Mouse (Mus musculus) cerebellum, adult 2 months (tissue): ENCODE measurements around the gene Fbxo17. TPM values are rescaled to one million over a fixed set of nuclear protein-coding genes. Genes with fewer than 3 reads are reported as not detected.
"Not testable (repeated sequence)": the region's sequence is repeated elsewhere in the genome, so short reads cannot be mapped to it uniquely, and the experiment has no call there.

Experiments used
- DNase-seq, 2 experiments: peaks; one replicate each; pipeline ENCODE4 v3.0.0; 2021
- H3K27ac ChIP-seq: fragments of 200-500 bp; 2 replicates; pipeline ENCODE4 v1.5.1; 2012; ENCODE audit warnings: low read length, control low read depth, inconsistent platforms; ENCODE audit not compliant: insufficient read depth
- H3K27me3 ChIP-seq: fragments of 200-500 bp; 2 replicates; pipeline ENCODE4 v1.6.1; 2012; ENCODE audit warnings: inconsistent platforms, mild to moderate bottlenecking, low read length, moderate library complexity; ENCODE audit not compliant: control insufficient read depth, insufficient read depth
- H3K4me1 ChIP-seq: fragments of 200-500 bp; 2 replicates; pipeline ENCODE4 v1.6.1; 2011; ENCODE audit warnings: low read length; ENCODE audit not compliant: control insufficient read depth, insufficient read depth
- H3K4me3 ChIP-seq: fragments of 200-500 bp; replicated peaks from 2 replicates; pipeline ENCODE3; 2011; ENCODE audit warnings: mild to moderate bottlenecking, low read depth, low read length, control low read depth; ENCODE audit not compliant: insufficient read depth
- CTCF ChIP-seq: fragments of 200-500 bp; IDR thresholded peaks from 2 replicates; pipeline ENCODE4 v1.5.1; 2011; ENCODE audit warnings: low read depth, mild to moderate bottlenecking, control low read depth, low read length, moderate library complexity, borderline replicate concordance; ENCODE audit not compliant: insufficient read depth
- POLR2A ChIP-seq: fragments of 200-500 bp; IDR thresholded peaks from 2 replicates; pipeline ENCODE4 v1.6.1; 2011; ENCODE audit warnings: low read length, control low read depth, borderline replicate concordance; ENCODE audit not compliant: insufficient read depth
- WGBS: fragments of 180-500 bp; shearing (Covaris S2); methylation state at CpG from one replicate; pipeline ENCODE4 v1.1.7; 2018; 5-methylcytosine and 5-hydroxymethylcytosine counted together
- polyA plus RNA-seq: library from polyadenylated mRNA; depleted of rRNA; stranded (reverse); fragments of >200 nt; gene quantifications from 2 replicates; pipeline ENCODE4 v1.2.3, GENCODE M21; 2012

The Fbxo17 gene
- polyA plus RNA-seq, 1 experiment, result 6.7 TPM

DNA sequence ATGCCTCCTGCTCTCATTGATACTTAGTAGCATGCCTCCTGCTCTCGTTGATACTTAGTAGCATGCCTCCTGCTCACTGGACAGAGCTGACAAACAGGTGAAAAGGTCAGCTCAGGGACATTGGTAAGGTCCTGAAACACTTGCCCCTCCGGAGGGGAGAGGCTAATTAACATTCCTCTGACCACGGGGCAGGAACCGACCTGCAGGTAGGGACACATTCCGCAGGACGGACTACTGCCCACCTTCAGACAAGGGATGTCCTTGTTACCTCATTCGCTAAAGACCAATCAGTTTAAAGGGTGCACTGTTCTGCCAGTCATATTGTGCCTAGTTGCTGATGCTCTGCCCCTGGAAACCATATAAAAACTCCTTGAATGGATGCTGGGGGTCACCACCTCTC is 25.5 kb upstream of the Fbxo17 start:
- 79% methylated on average over 7 of the region's 7 CpGs for WGBS
- no peak overlapping the region for H3K27ac ChIP-seq
- no peaks in the 10 kb centered on the region for H3K27me3 ChIP-seq
- H3K4me1 ChIP-seq, result no peaks in the 10 kb centered on the region
- DNase-seq, result no peak
- TF ChIP-seq CTCF, result no peak
- no peak for TF ChIP-seq POLR2A
- H3K4me3 ChIP-seq, result no peak overlapping the region

DNA sequence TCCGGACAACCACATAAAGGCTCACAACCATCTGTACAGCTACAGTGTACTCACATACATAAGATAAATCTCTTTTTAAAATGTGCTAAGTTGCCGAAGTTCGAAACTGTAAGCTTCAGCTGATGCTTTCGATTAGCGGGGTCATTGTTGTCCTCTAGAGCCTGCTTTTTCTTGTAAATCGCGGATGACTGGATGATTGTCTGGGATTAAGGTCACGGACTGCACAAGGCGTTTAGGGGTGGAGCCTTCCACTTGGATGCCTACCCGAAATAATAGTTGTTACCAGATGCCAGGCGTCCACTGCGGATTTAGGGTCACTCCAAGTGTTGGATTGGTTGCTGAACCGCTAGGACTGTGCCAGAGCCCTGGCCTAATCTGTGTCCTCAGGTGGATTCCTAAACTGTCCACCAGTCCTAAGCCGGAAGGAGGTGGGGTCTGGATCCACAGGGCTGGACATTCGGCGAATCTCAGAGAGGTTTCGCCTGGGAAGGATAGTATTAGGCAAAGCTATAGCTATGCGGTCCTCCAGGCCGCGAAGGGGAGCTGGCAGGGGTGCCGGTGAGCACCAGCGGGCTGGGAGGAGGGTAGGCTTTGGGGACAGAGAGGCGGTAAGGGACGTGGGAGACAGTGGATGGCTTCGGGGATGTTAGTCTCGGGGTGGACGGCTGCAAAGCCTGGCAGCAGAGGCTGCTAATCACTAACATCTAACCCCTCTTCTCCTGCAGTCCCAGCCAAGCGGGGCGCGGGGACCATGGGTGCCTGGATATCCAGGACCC is 23.9 kb upstream of the Fbxo17 start, which contains the start of gene Fbxo27:
Gene Fbxo27 (plus strand): TSS at position 305 of the 776 bp plus-strand sequence.
- no peaks in the 10 kb centered on the region for H3K27me3 ChIP-seq
- TF ChIP-seq CTCF, result peak; percentile 11; the same call in 1 of the 2 replicates
- TF ChIP-seq POLR2A, result no peak
- 12% methylated on average over 30 of the region's 30 CpGs for WGBS

DNA sequence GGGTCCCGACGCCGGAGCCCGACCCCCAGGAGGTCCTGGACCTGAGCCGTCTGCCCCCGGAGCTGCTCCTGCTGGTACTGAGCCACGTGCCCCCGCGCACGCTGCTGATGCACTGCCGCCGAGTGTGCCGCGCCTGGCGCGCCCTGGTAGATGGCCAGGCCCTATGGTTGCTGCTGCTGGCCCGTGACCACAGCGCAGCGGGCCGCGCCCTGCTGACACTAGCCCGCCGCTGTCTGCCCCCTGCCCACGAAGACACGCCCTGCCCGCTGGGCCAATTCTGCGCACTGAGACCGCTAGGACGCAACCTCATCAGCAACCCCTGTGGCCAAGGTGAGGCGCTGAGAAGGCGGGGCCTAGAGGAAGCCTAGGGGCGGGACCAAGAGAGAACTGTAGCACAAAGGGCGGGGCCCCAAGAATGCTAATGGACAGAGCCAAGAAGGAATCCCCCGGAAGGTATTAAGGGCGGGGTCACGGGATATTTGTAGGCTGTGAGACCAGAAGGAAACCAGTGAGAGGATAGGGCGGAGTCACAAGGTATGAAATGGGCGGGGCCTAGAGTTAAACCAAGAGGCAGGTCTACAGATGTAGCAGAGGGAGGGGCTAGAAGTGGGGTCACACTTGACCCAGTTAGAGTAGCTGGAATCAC is 23.2 kb upstream of the Fbxo17 start:
- WGBS, result under 1% methylated on average over 38 of the region's 38 CpGs
- DNase-seq, result peak; percentile 95 to 97
- no peaks in the 10 kb centered on the region for H3K27me3 ChIP-seq
- H3K4me3 ChIP-seq, result peak overlapping the region; percentile 62
- no peaks in the 10 kb centered on the region for H3K4me1 ChIP-seq
- peak overlapping the region; percentile 72 for H3K27ac ChIP-seq
- TF ChIP-seq CTCF (no peak), POLR2A (peak; percentile 89)

More for the DNA sequence above, 23.9 kb upstream of the Fbxo17 start, which contains the start of gene Fbxo27:
- peak within 1 kb of the TSS; percentile 62 for H3K4me3 ChIP-seq
- no peaks in the 10 kb centered on the region for H3K4me1 ChIP-seq
- peak within 1 kb of the TSS; percentile 72 for H3K27ac ChIP-seq
- peak; percentile 80 to 81 for DNase-seq

DNA sequence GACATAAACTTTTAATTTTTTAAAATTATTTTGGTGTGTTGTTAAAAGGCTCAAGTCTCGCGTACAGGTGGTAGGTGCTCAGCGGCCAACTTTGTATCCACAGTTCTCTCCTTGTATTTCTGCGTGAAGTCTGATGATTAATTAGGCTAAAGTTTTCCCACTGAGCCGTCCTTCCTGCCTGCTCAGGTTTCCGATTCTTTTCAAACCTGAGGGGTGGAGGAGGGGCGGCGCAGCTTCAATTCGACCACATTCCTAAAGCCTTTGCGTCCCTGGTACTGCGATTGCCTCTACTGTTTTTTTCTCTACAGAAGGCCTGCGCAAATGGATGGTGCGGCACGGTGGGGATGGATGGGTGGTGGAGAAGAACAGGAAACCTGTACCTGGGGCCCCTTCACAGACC is 22.2 kb upstream of the Fbxo17 start:
- WGBS, result 28% methylated on average over 14 of the region's 14 CpGs
- Histone ChIP-seq H3K27me3 (no peaks in the 10 kb centered on the region), H3K4me3 (no peak overlapping the region), H3K27ac (no peak overlapping the region), H3K4me1 (no peaks in the 10 kb centered on the region)
- TF ChIP-seq POLR2A, result no peak
- TF ChIP-seq CTCF, result no peak
- peak in 1 of 2 experiments; percentile 26 for DNase-seq

DNA sequence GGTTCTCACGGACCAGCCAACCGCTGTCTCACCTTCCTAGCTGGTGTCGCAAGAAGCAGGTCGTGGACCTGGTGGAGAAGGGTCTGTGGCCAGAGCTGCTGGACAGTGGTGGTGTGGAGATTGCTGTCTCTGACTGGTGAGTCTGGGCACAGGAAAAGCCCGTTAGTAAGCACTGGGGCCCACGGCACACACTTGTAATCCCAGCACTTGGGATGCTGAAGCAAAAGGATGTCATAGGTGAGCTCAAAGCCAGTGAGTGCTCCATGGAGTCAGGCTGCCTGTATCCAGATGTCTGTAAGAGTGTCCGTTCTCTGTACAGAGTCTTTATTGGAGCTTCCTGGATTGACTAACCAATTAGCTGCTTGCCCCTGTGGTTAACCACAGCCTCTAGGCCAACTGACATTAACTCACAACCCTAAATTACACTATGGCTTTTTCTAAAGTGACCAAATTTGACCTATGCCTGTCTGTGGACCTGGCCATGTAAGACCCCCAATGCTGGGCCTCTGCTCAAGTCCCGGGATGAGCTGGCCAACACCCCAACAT is 21.6 kb upstream of the Fbxo17 start:
- no peak overlapping the region for H3K4me3 ChIP-seq
- TF ChIP-seq POLR2A, result no peak
- no peak for TF ChIP-seq CTCF
- DNase-seq, result no peak
- 74% methylated on average over 8 of the region's 8 CpGs for WGBS
- H3K4me1 ChIP-seq, result no peaks in the 10 kb centered on the region
- no peaks in the 10 kb centered on the region for H3K27me3 ChIP-seq
- no peak overlapping the region for H3K27ac ChIP-seq

DNA sequence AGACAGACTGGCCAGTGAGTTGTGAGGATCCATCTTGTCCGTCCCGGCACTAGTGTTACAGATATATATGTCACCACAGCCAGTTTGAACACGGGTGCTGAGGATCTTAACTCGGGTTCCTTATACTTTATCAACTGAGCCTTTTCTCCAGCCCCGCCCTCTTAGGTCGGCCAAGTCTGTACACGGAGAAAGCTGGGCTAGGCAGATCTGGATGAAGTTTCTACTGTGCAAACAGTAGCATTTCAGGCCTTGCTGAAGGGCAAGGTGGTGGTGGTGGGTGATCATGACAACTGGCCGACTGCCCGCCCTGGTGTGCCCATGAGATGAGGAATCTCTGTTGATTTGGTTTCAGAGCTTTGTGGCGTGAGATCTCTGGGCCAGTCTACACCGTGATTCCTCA is 19.3 kb upstream of the Fbxo17 start:
- TF ChIP-seq POLR2A (no peak), CTCF (no peak)
- WGBS, result 94% methylated on average over 11 of the region's 11 CpGs

DNA sequence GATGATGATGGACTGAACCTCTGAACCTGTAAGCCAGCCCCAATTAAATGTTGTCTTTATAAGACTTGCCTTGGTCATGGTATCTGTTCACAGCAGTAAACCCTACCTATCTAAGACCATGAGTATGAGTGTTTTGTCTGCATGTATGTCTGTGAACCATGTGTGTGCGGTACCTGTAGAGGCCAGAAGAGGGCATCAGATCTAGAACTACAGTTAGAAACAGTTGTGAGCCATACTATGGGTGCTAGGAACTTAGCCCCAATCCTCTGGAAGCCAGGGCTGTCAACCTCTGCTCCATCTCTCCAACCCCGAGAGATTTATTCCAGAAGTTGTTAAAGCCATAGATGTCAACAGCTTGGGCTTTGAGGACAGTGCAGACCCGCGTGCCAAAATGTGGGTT is 16.3 kb upstream of the Fbxo17 start:
- no peaks in the 10 kb centered on the region for H3K4me1 ChIP-seq
- DNase-seq, result no peak
- H3K27me3 ChIP-seq, result no peaks in the 10 kb centered on the region
- 98% methylated on average over 4 of the region's 4 CpGs for WGBS
- no peak overlapping the region for H3K27ac ChIP-seq
- TF ChIP-seq POLR2A, result no peak
- no peak overlapping the region for H3K4me3 ChIP-seq

More for the DNA sequence above, 19.3 kb upstream of the Fbxo17 start:
- no peak for DNase-seq
- no peak overlapping the region for H3K27ac ChIP-seq
- H3K4me1 ChIP-seq, result no peaks in the 10 kb centered on the region
- H3K4me3 ChIP-seq, result no peak overlapping the region
- H3K27me3 ChIP-seq, result no peaks in the 10 kb centered on the region

DNA sequence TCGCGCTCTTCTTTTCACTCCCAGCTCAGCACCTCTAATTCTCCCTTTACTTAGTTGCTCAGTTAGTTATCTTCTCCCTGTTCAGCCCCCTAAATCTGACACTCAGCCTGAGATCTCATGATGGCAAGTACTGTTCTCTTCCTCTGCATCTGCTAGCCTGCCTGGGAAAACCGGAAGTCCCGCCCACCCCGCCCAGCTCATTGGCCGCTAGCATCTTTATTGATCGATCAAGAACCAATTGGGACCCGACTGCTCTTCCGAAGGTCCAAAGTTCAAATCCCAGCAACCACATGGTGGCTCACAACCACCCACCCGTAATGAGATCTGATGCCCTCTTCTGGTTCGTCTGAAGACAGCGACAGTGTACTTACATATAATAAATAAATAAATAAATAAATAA is 15.3 kb upstream of the Fbxo17 start:
- not testable (repeated sequence) for H3K27ac ChIP-seq, H3K4me3 ChIP-seq, DNase-seq, H3K27me3 ChIP-seq, H3K4me1 ChIP-seq
- WGBS, result 95% methylated on average over 12 of the region's 12 CpGs
